ENCODE assay signal across 7 mouse cellular contexts in genomic region chr9:71215248-71216035, GRCm38 (mm10). TPM values are rescaled to one million over a fixed set of nuclear protein-coding genes. Genes with fewer than 3 reads are reported as not detected.
A peak's percentile ranks its signal among the peaks of the same experiment; 100 is the strongest.
DNase-seq lines count a peak whose midpoint lies in the region; ATAC-seq and TF ChIP-seq lines count a peak whose summit lies in the region.

Aldh1a2 (plus strand) TSS chr9:71215789.

- peak; percentile 76 for ATAC-seq in Patski
- ATAC-seq in hindbrain, embryonic 15.5 days (ENCODE audit: low FRiP score, low read depth), result peak; percentile 63; the same call in 1 of the 2 replicates
- ATAC-seq in midbrain, embryonic 16.5 days, result peak; percentile 45; the same call in 1 of the 2 replicates
- peak; percentile 90; the same call in 1 of the 2 replicates for ATAC-seq in stomach, embryonic 16.5 days (ENCODE audit: insufficient read depth, low FRiP score)

- no peaks in the 10 kb centered on the region for H3K27me3 ChIP-seq in Patski
- H3K27me3 ChIP-seq in hindbrain, embryonic 15.5 days, result peaks cover 46% of the 10 kb centered on the region
- H3K27me3 ChIP-seq in midbrain, embryonic 16.5 days (ENCODE audit: control insufficient read depth, insufficient read depth, low read depth, low read length), result peaks cover 33% of the 10 kb centered on the region
- peaks cover 26% of the 10 kb centered on the region for H3K27me3 ChIP-seq in stomach, embryonic 16.5 days (ENCODE audit: control insufficient read depth, insufficient read depth, low read length)

- no peak for TF ChIP-seq POLR2A in bone marrow, adult 2 months (IDR thresholded peaks at IDR 0.05; ENCODE audit: borderline replicate concordance, control insufficient read depth, low read depth, low read length)

- DNase-seq in Patski (ENCODE audit: low read depth, low spot score) (no peak), liver (peak; percentile 61)
- DNase-seq in gastrocnemius, postnatal 10 days, result peak; percentile 80

- H3K9ac ChIP-seq in hindbrain, embryonic 15.5 days, result no peak within 1 kb of the TSS
- H3K9ac ChIP-seq in midbrain, embryonic 16.5 days (ENCODE audit: low read depth, low read length), result no peak within 1 kb of the TSS
- peak within 1 kb of the TSS; percentile 72 for H3K9ac ChIP-seq in stomach, embryonic 16.5 days (ENCODE audit: low read length)

- H3K4me3 ChIP-seq in bone marrow, adult 2 months (replicated peaks; ENCODE audit: control insufficient read depth, low read depth, low read length), result peak within 1 kb of the TSS; percentile 13
- peak within 1 kb of the TSS; percentile 33 for H3K4me3 ChIP-seq in hindbrain, embryonic 15.5 days
- H3K4me3 ChIP-seq in midbrain, embryonic 16.5 days (ENCODE audit: low read depth, low read length), result peak within 1 kb of the TSS; percentile 39
- H3K4me3 ChIP-seq in stomach, embryonic 16.5 days (replicated peaks; ENCODE audit: low read length), result peak within 1 kb of the TSS; percentile 56

- peak within 1 kb of the TSS; percentile 55 for H3K4me2 ChIP-seq in hindbrain, embryonic 15.5 days
- peak within 1 kb of the TSS; percentile 64 for H3K4me2 ChIP-seq in midbrain, embryonic 16.5 days (ENCODE audit: low read length)
- peak within 1 kb of the TSS; percentile 63 for H3K4me2 ChIP-seq in stomach, embryonic 16.5 days (ENCODE audit: low read depth, low read length)

- peak; percentile 98 for TF ChIP-seq CTCF in Patski (IDR thresholded peaks at IDR 0.05)
- TF ChIP-seq CTCF in bone marrow, adult 2 months (IDR thresholded peaks at IDR 0.05; ENCODE audit: control insufficient read depth, insufficient read depth, low read length), result peak; percentile 25; the same call in 1 of the 2 replicates

- no peaks in the 10 kb centered on the region for H3K36me3 ChIP-seq in hindbrain, embryonic 15.5 days
- no peaks in the 10 kb centered on the region for H3K36me3 ChIP-seq in midbrain, embryonic 16.5 days (ENCODE audit: control insufficient read depth, insufficient read depth, low read length)
- no peaks in the 10 kb centered on the region for H3K36me3 ChIP-seq in stomach, embryonic 16.5 days (ENCODE audit: control insufficient read depth, insufficient read depth, low read length)

- WGBS in bone marrow, adult 2 months, result 3% methylated on average over 97 of the region's 97 CpGs
- WGBS in hindbrain, embryonic 15.5 days, result 1% methylated on average over 74 of the region's 97 CpGs
- WGBS in midbrain, embryonic 16.5 days, result under 1% methylated on average over 89 of the region's 97 CpGs
- under 1% methylated on average over 75 of the region's 97 CpGs for WGBS in stomach, embryonic 16.5 days

- CTCF ChIA-PET in Patski (lab: Charles Lee), result interaction anchor here (1.0 to 1.5 kb wide), 7 partner anchors 104 to 239 kb away, joined by 3 to 10 read pairs (median 3); no protein-coding TSS in a partner anchor

- no peaks in the 10 kb centered on the region for H3K9me3 ChIP-seq in hindbrain, embryonic 15.5 days
- no peaks in the 10 kb centered on the region for H3K9me3 ChIP-seq in midbrain, embryonic 16.5 days (replicated peaks; ENCODE audit: control insufficient read depth, low read length, poor library complexity, severe bottlenecking)
- H3K9me3 ChIP-seq in stomach, embryonic 16.5 days (replicated peaks; ENCODE audit: control insufficient read depth, low read length), result no peaks in the 10 kb centered on the region

- H3K27ac ChIP-seq in bone marrow, adult 2 months (ENCODE audit: control insufficient read depth, insufficient read depth, low read depth, low read length, poor library complexity), result no peak within 1 kb of the TSS; the same call in 1 of the 2 replicates
- H3K27ac ChIP-seq in hindbrain, embryonic 15.5 days (replicated peaks), result no peak within 1 kb of the TSS
- no peak within 1 kb of the TSS for H3K27ac ChIP-seq in midbrain, embryonic 16.5 days (ENCODE audit: low read length)
- no peak within 1 kb of the TSS; the same call in 1 of the 2 replicates for H3K27ac ChIP-seq in stomach, embryonic 16.5 days (ENCODE audit: low read length)

- POLR2A ChIA-PET in Patski (lab: Charles Lee), result no interaction called here

- in situ Hi-C loops in Patski (cut with MboI; ENCODE audit: low pct_unique_long_range_greater_than_20kb), result loop anchor here (10.0 to 25.0 kb wide), 6 partner anchors 109 to 597 kb away; no protein-coding TSS in a partner anchor

- no peaks in the 10 kb centered on the region for H3K4me1 ChIP-seq in bone marrow, adult 2 months (ENCODE audit: control insufficient read depth, insufficient read depth, low read length)
- peaks cover 16% of the 10 kb centered on the region for H3K4me1 ChIP-seq in hindbrain, embryonic 15.5 days (replicated peaks)
- H3K4me1 ChIP-seq in midbrain, embryonic 16.5 days (ENCODE audit: control insufficient read depth, insufficient read depth, low read length), result peaks cover 3% of the 10 kb centered on the region
- H3K4me1 ChIP-seq in stomach, embryonic 16.5 days (ENCODE audit: control insufficient read depth, insufficient read depth, low read length), result peaks cover 4% of the 10 kb centered on the region

RNA-seq across cellular contexts. Expression of gene Aldh1a2, which starts in this region (rescaled TPM):
- polyA plus RNA-seq in Patski (2021), result 138 TPM
- polyA plus RNA-seq in bone marrow, adult 2 months (2011; ENCODE audit: insufficient read depth, insufficient read length, low replicate concordance, missing spikeins), result 1.5 and 1.9 TPM in 2 replicates
- total RNA-seq in gastrocnemius, postnatal 10 days (2021), result 10 to 100 TPM; 10.9 to 13.5 TPM
- 27.3 and 36.6 TPM in 2 replicates for polyA plus RNA-seq in hindbrain, embryonic 15.5 days (2015; fragmentation: Nextera tagmentation; extraction: Ambion mirVana)
- polyA plus RNA-seq in midbrain, embryonic 16.5 days (2015; fragmentation: Nextera tagmentation; extraction: Ambion mirVana), result 16.3 and 20.0 TPM in 2 replicates
- 91.0 and 104 TPM in 2 replicates for polyA plus RNA-seq in stomach, embryonic 16.5 days (2015; fragmentation: Nextera tagmentation; extraction: Ambion mirVana)
